Mouse (Mus musculus): Measurements from ENCODE around the gene Spats2. TPM values are rescaled to one million over a fixed set of nuclear protein-coding genes. Genes with fewer than 3 reads are reported as not detected.

Gene Spats2
- polyA plus RNA-seq, 1 experiment from 2014 or later, result 65.6 TPM

GRCm38 (mm10) chr15:99111809-99112208, 13.9 kb upstream of the Spats2 start:
- Histone ChIP-seq H3K27me3 (ENCODE audit: control insufficient read depth, insufficient read depth, low read length) (no peaks in the 10 kb centered on the region), H3K27ac (ENCODE audit: low read depth, low read length) (no peak overlapping the region), H3K4me3 (ENCODE audit: low read depth, low read length) (no peak overlapping the region), H3K4me1 (ENCODE audit: control insufficient read depth, insufficient read depth, low read length) (no peaks in the 10 kb centered on the region), H3K9me3 (ENCODE audit: control insufficient read depth, low read length) (no peaks in the 10 kb centered on the region), H3K4me2 (no peak overlapping the region), H3K36me3 (ENCODE audit: control insufficient read depth, insufficient read depth, low read length) (no peaks in the 10 kb centered on the region), H3K9ac (ENCODE audit: low read length) (no peak overlapping the region)
- ATAC-seq (ENCODE audit: low FRiP score), result no peak
- 78% methylated on average over 4 of the region's 4 CpGs for WGBS
- DNase-seq (ENCODE audit: low spot score, missing footprints), result no peak

- Histone ChIP-seq H3K4me1 (ENCODE audit: control insufficient read depth, insufficient read depth, low read length) (no peaks in the 10 kb centered on the region), H3K9me3 (ENCODE audit: control insufficient read depth, low read length) (no peaks in the 10 kb centered on the region), H3K9ac (ENCODE audit: low read length) (no peak overlapping the region), H3K27me3 (ENCODE audit: control insufficient read depth, insufficient read depth, low read length) (no peaks in the 10 kb centered on the region), H3K4me2 (no peak overlapping the region), H3K36me3 (ENCODE audit: control insufficient read depth, insufficient read depth, low read length) (no peaks in the 10 kb centered on the region), H3K4me3 (ENCODE audit: low read depth, low read length) (no peak overlapping the region), H3K27ac (ENCODE audit: low read depth, low read length) (no peak overlapping the region)
- WGBS, result 69% methylated on average over 11 of the region's 11 CpGs
- DNase-seq (ENCODE audit: low spot score, missing footprints) (no peak), ATAC-seq (ENCODE audit: low FRiP score) (no peak)
Observed at GRCm38 (mm10) chr15:99112843-99113395, 12.8 kb upstream of the Spats2 start.

- Histone ChIP-seq H3K9me3 (ENCODE audit: control insufficient read depth, low read length) (no peaks in the 10 kb centered on the region), H3K4me3 (ENCODE audit: low read depth, low read length) (no peak overlapping the region), H3K9ac (ENCODE audit: low read length) (no peak overlapping the region), H3K4me2 (no peak overlapping the region), H3K36me3 (ENCODE audit: control insufficient read depth, insufficient read depth, low read length) (no peaks in the 10 kb centered on the region), H3K27me3 (ENCODE audit: control insufficient read depth, insufficient read depth, low read length) (no peaks in the 10 kb centered on the region), H3K27ac (ENCODE audit: low read depth, low read length) (no peak overlapping the region), H3K4me1 (ENCODE audit: control insufficient read depth, insufficient read depth, low read length) (no peaks in the 10 kb centered on the region)
- 9% methylated on average over 9 of the region's 9 CpGs for WGBS
- DNase-seq (ENCODE audit: low spot score, missing footprints) (no peak), ATAC-seq (ENCODE audit: low FRiP score) (0 out of 2 replicates have a peak, but pooled peaks have one; percentile 11)
Observed at GRCm38 (mm10) chr15:99113396-99113975, 12.2 kb upstream of the Spats2 start.

- no peaks in the 10 kb centered on the region for H3K27me3 ChIP-seq (ENCODE audit: control insufficient read depth, insufficient read depth, low read length)
- no peak overlapping the region for H3K9ac ChIP-seq (ENCODE audit: low read length)
- H3K9me3 ChIP-seq (ENCODE audit: control insufficient read depth, low read length), result no peaks in the 10 kb centered on the region
- no peak for ATAC-seq (ENCODE audit: low FRiP score)
- no peak for DNase-seq (ENCODE audit: low spot score, missing footprints)
- H3K4me1 ChIP-seq (ENCODE audit: control insufficient read depth, insufficient read depth, low read length), result no peaks in the 10 kb centered on the region
- H3K4me3 ChIP-seq (ENCODE audit: low read depth, low read length), result no peak overlapping the region
- no peaks in the 10 kb centered on the region for H3K36me3 ChIP-seq (ENCODE audit: control insufficient read depth, insufficient read depth, low read length)
- H3K27ac ChIP-seq (ENCODE audit: low read depth, low read length), result no peak overlapping the region
- WGBS, result 48% methylated on average over 14 of the region's 14 CpGs
- H3K4me2 ChIP-seq, result no peak overlapping the region
Observed at GRCm38 (mm10) chr15:99114312-99115064, 11.2 kb upstream of the Spats2 start.

- Histone ChIP-seq H3K36me3 (ENCODE audit: control insufficient read depth, insufficient read depth, low read length) (no peaks in the 10 kb centered on the region), H3K9me3 (ENCODE audit: control insufficient read depth, low read length) (no peaks in the 10 kb centered on the region), H3K4me2 (no peak overlapping the region), H3K4me3 (ENCODE audit: low read depth, low read length) (no peak overlapping the region), H3K27me3 (ENCODE audit: control insufficient read depth, insufficient read depth, low read length) (no peaks in the 10 kb centered on the region), H3K9ac (ENCODE audit: low read length) (no peak overlapping the region), H3K27ac (ENCODE audit: low read depth, low read length) (no peak overlapping the region), H3K4me1 (ENCODE audit: control insufficient read depth, insufficient read depth, low read length) (no peaks in the 10 kb centered on the region)
- ATAC-seq (ENCODE audit: low FRiP score) (no peak), DNase-seq (ENCODE audit: low spot score, missing footprints) (no peak)
- 90% methylated on average over 7 of the region's 7 CpGs for WGBS
Observed at GRCm38 (mm10) chr15:99115065-99115423, 10.7 kb upstream of the Spats2 start.

- Histone ChIP-seq H3K4me3 (ENCODE audit: low read depth, low read length) (no peak overlapping the region), H3K27ac (ENCODE audit: low read depth, low read length) (no peak overlapping the region), H3K9ac (ENCODE audit: low read length) (no peak overlapping the region), H3K27me3 (ENCODE audit: control insufficient read depth, insufficient read depth, low read length) (no peaks in the 10 kb centered on the region), H3K9me3 (ENCODE audit: control insufficient read depth, low read length) (no peaks in the 10 kb centered on the region), H3K36me3 (ENCODE audit: control insufficient read depth, insufficient read depth, low read length) (no peaks in the 10 kb centered on the region), H3K4me2 (no peak overlapping the region), H3K4me1 (ENCODE audit: control insufficient read depth, insufficient read depth, low read length) (no peaks in the 10 kb centered on the region)
- ATAC-seq (ENCODE audit: low FRiP score), result no peak
- WGBS, result 49% methylated on average over 11 of the region's 11 CpGs
- DNase-seq (ENCODE audit: low spot score, missing footprints), result no peak
Observed at GRCm38 (mm10) chr15:99116539-99116938, 9.2 kb upstream of the Spats2 start.

- WGBS, result 15% methylated on average over 11 of the region's 11 CpGs
- no peak overlapping the region for H3K4me3 ChIP-seq (ENCODE audit: low read depth, low read length)
- no peak overlapping the region for H3K27ac ChIP-seq (ENCODE audit: low read depth, low read length)
- H3K9ac ChIP-seq (ENCODE audit: low read length), result no peak overlapping the region
- no peak for ATAC-seq (ENCODE audit: low FRiP score)
- H3K27me3 ChIP-seq (ENCODE audit: control insufficient read depth, insufficient read depth, low read length), result no peaks in the 10 kb centered on the region
- H3K4me2 ChIP-seq, result no peak overlapping the region
- no peaks in the 10 kb centered on the region for H3K36me3 ChIP-seq (ENCODE audit: control insufficient read depth, insufficient read depth, low read length)
- H3K4me1 ChIP-seq (ENCODE audit: control insufficient read depth, insufficient read depth, low read length), result no peaks in the 10 kb centered on the region; the same call in 1 of the 2 replicates
- no peaks in the 10 kb centered on the region for H3K9me3 ChIP-seq (ENCODE audit: control insufficient read depth, low read length)
- DNase-seq (ENCODE audit: low spot score, missing footprints), result peak; percentile 88
Observed at GRCm38 (mm10) chr15:99120814-99121213, 4.9 kb upstream of the Spats2 start.

GRCm38 (mm10) chr15:99122642-99123041, 3.1 kb upstream of the Spats2 start:
- Histone ChIP-seq H3K9ac (ENCODE audit: low read length) (no peak overlapping the region), H3K27me3 (ENCODE audit: control insufficient read depth, insufficient read depth, low read length) (no peaks in the 10 kb centered on the region)
- 87% methylated on average over 2 of the region's 2 CpGs for WGBS

GRCm38 (mm10) chr15:99126081-99126815, 532 bp downstream of the Spats2 start:
- DNase-seq (ENCODE audit: low spot score, missing footprints), result peak; percentile 100
- peak overlapping the region; percentile 69 for H3K4me2 ChIP-seq
- peak overlapping the region; percentile 93 for H3K27ac ChIP-seq (ENCODE audit: low read depth, low read length)
- ATAC-seq (ENCODE audit: low FRiP score), result peak; percentile 92
- H3K4me3 ChIP-seq (ENCODE audit: low read depth, low read length), result peak overlapping the region; percentile 81
- H3K36me3 ChIP-seq (ENCODE audit: control insufficient read depth, insufficient read depth, low read length), result no peaks in the 10 kb centered on the region
- under 1% methylated on average over 80 of the region's 115 CpGs for WGBS
- no peaks in the 10 kb centered on the region for H3K9me3 ChIP-seq (ENCODE audit: control insufficient read depth, low read length)
- H3K4me1 ChIP-seq (ENCODE audit: control insufficient read depth, insufficient read depth, low read length), result peaks cover 19% of the 10 kb centered on the region
- no peaks in the 10 kb centered on the region for H3K27me3 ChIP-seq (ENCODE audit: control insufficient read depth, insufficient read depth, low read length)
- peak overlapping the region; percentile 93 for H3K9ac ChIP-seq (ENCODE audit: low read length)

More at GRCm38 (mm10) chr15:99122642-99123041, 3.1 kb upstream of the Spats2 start:
- DNase-seq (ENCODE audit: low spot score, missing footprints) (no peak), ATAC-seq (ENCODE audit: low FRiP score) (no peak)
- Histone ChIP-seq H3K4me1 (ENCODE audit: control insufficient read depth, insufficient read depth, low read length) (peaks cover under 1% of the 10 kb centered on the region), H3K9me3 (ENCODE audit: control insufficient read depth, low read length) (no peaks in the 10 kb centered on the region), H3K4me3 (ENCODE audit: low read depth, low read length) (no peak overlapping the region), H3K27ac (ENCODE audit: low read depth, low read length) (no peak overlapping the region), H3K4me2 (no peak overlapping the region), H3K36me3 (ENCODE audit: control insufficient read depth, insufficient read depth, low read length) (no peaks in the 10 kb centered on the region)

All from midbrain, embryonic 11.5 days (tissue).